Mouse (Mus musculus) ES-Bruce4 (cell line): ENCODE data around the gene Zbtb34.

Source experiments
- CTCF ChIP-seq: IDR thresholded peaks from one replicate; pipeline ENCODE4 v1.8.1; 2011; ENCODE audit warnings: low read depth, low read length
- POLR2A ChIP-seq: IDR thresholded peaks from one replicate; pipeline ENCODE4 v1.8.1; 2011; ENCODE audit warnings: low read length; ENCODE audit not compliant: insufficient read depth

DNA sequence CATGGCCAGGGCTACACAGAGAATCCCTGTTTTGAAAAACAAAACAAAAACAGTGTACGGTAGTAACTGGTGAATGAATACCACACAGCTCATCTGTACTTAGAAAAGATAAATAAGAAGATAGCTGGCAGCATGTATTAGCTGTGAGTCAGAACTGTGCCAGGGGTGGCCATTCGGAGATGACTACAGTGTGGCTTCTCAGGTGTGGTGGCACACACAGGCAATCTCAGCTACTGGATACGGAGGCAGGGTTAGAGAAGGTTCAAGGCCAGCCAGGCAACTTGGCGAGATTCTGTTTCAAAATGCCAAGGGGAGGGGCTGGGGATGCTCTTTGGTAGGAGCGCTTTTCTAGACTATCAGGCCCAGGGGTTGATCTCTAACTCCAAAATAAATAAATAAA lies 14.6 kb upstream of the Zbtb34 start:
- TF ChIP-seq POLR2A (no peak), CTCF (no peak)
